Mouse (Mus musculus) intestine, embryonic 14.5 days (tissue): ENCODE results near the gene E2f7. TPM values are rescaled to one million over a fixed set of nuclear protein-coding genes. Genes with fewer than 3 reads are reported as not detected.

ENCODE experiments used
- polyA plus RNA-seq: library from polyadenylated mRNA; unstranded; fragments of >200 nt; fragmentation: Nextera tagmentation; extraction: Ambion mirVana; gene quantifications from 2 replicates; pipeline ENCODE4 v1.2.1, GENCODE M21; 2014

E2f7 gene
- polyA plus RNA-seq, 1 experiment from 2014 or later: 22.2 TPM

Other genes with a start within 250 kb of the E2f7 start
- 266 and 283 TPM in 2 replicates for gene Csrp2, start 174.3 kb downstream of the E2f7 start, polyA plus RNA-seq